Mouse (Mus musculus): ENCODE data around the gene Pnpla1. TPM values are rescaled to one million over a fixed set of nuclear protein-coding genes. Genes with fewer than 3 reads are reported as not detected.

The Pnpla1 gene
- total RNA-seq (2012; rRNA removed): not detected in 2 replicates
- total RNA-seq (2014; rRNA removed): not detected in 2 replicates
- polyA plus RNA-seq (2012; ENCODE audit: insufficient read length, low read depth): not detected in 2 replicates

DNA sequence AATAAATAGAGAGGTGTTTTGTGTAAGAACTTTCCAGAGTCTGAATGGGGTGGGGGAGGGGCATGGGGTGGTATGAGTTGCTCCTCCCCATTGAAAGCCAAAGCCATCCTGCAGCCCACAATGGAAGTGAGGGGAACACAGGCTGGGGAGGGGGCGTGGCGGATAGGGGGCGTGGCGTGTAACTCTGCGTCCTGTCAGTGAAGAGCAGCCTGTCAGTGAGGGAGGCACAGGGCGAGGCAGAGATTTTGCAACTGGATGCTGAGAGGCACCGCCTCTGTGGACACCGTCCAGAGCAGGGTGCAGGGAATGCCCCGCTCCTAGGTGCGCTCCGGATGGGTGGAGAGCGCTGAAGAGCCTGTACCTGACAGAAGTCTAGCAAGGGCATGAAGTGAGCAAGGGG, at the start of gene Pnpla1:
Pnpla1 (plus strand) TSS at position 207 of the 400 bp plus-strand sequence.
- dilution Hi-C loops (cut with MboI; ENCODE audit: extremely low pct_ligation_motif_present, extremely low pct_unique_long_range_greater_than_20kb, low sequenced_read_pairs): no loop called here
- Histone ChIP-seq H3K9me3 (replicated peaks; ENCODE audit: low read length) (peaks cover 12% of the 10 kb centered on the region), H3K27ac (ENCODE audit: insufficient read depth, low read depth) (no peak within 1 kb of the TSS), H3K4me3 (replicated peaks in 1 of 3; ENCODE audit: low read depth in 2 of 3, low read length in 2 of 3, poor library complexity in 1 of 3) (no peak within 1 kb of the TSS), H3K36me3 (replicated peaks in 1 of 2; ENCODE audit: control insufficient read depth in 1 of 2, insufficient read depth in 1 of 2, low read length in 1 of 2) (no peaks in the 10 kb centered on the region), H3K9ac (ENCODE audit: insufficient read depth, low read depth) (no peak within 1 kb of the TSS), H3K4me2 (ENCODE audit: insufficient read depth, low read depth, poor library complexity, severe bottlenecking) (no peak within 1 kb of the TSS), H3K79me2 (replicated peaks; ENCODE audit: control insufficient read depth, extremely low read depth, insufficient read depth, poor library complexity, severe bottlenecking) (no peaks in the 10 kb centered on the region), H3K4me1 (ENCODE audit: control insufficient read depth in 1 of 2, insufficient read depth in 2 of 2) (no peaks in the 10 kb centered on the region; a peak in 1 of 4 replicates), H3K27me3 (replicated peaks) (no peaks in the 10 kb centered on the region)
- TF ChIP-seq NELFE (IDR thresholded peaks at IDR 0.05; ENCODE audit: low read depth, low read length) (no peak), HCFC1 (IDR thresholded peaks at IDR 0.05; ENCODE audit: low read depth, low read length) (no peak), JUN (IDR thresholded peaks at IDR 0.05; ENCODE audit: insufficient read depth, low read depth, low read length) (no peak), ETS1 (conservative IDR thresholded peaks at IDR 0.05; ENCODE audit: low read depth, low read length) (no peak), POLR2A (IDR thresholded peaks at IDR 0.05; ENCODE audit: low read depth, low read length) (no peak), MEF2A (IDR thresholded peaks at IDR 0.05; ENCODE audit: borderline replicate concordance, low read depth, low read length) (no peak), SIN3A (IDR thresholded peaks at IDR 0.05; ENCODE audit: low read length) (no peak), PAX5 (IDR thresholded peaks at IDR 0.05; ENCODE audit: low read length) (no peak), ELF1 (IDR thresholded peaks at IDR 0.05; ENCODE audit: low read depth, low read length) (no peak), ZC3H11A (IDR thresholded peaks at IDR 0.05; ENCODE audit: low read depth, low read length) (no peak)
- DNase-seq (ENCODE audit: extremely low read depth): no peak
- in situ Hi-C loops (cut with MboI; ENCODE audit: low pct_ligation_motif_present, low pct_unique_long_range_greater_than_20kb, low sequenced_read_pairs): no loop called here

DNA sequence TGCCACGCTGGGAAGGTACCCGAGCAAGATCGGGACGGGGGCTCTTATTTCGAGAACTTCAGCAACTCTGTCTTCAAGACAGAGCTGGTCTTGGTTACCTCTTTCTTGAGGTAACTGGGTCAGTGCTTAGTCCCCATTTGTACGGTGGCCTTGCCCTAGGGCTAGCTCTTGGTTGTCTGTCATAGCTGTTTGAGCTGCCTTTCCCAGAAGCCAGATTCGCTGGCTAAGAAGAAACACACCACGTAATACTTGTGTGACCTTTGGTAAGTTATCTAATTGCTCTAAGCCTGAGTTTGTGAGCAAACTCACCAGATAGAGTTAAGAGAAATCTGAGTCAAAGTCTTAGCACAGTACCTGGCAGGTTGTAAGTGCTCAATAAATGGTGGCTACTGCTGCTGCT, 49.5 kb upstream of the Pnpla1 start:
- TF ChIP-seq USF1 (IDR thresholded peaks at IDR 0.05; ENCODE audit: low read depth, low read length) (no peak), UBTF (IDR thresholded peaks at IDR 0.05; ENCODE audit: low read depth, low read length) (no peak), NRF1 (IDR thresholded peaks at IDR 0.05; ENCODE audit: low read depth, low read length) (no peak)
- H3K27ac ChIP-seq (ENCODE audit: insufficient read depth, low read depth): no peak overlapping the region
- DNase-seq (ENCODE audit: extremely low read depth): no peak
- no peak overlapping the region for H3K4me3 ChIP-seq (replicated peaks in 1 of 3; ENCODE audit: low read depth in 2 of 3, low read length in 2 of 3, poor library complexity in 1 of 3)
- no peaks in the 10 kb centered on the region for H3K27me3 ChIP-seq (replicated peaks)
- no peaks in the 10 kb centered on the region for H3K9me3 ChIP-seq (replicated peaks; ENCODE audit: low read length)
- dilution Hi-C loops (cut with MboI; ENCODE audit: extremely low pct_ligation_motif_present, extremely low pct_unique_long_range_greater_than_20kb, low sequenced_read_pairs) (no loop called here), in situ Hi-C loops (cut with MboI; ENCODE audit: low pct_ligation_motif_present, low pct_unique_long_range_greater_than_20kb, low sequenced_read_pairs) (no loop called here)
- H3K79me2 ChIP-seq (replicated peaks; ENCODE audit: control insufficient read depth, extremely low read depth, insufficient read depth, poor library complexity, severe bottlenecking): no peaks in the 10 kb centered on the region
- no peak overlapping the region for H3K4me2 ChIP-seq (ENCODE audit: insufficient read depth, low read depth, poor library complexity, severe bottlenecking)
- H3K4me1 ChIP-seq (ENCODE audit: control insufficient read depth in 1 of 2, insufficient read depth in 2 of 2): peaks cover 0 to 3% of the 10 kb centered on the region in 2 experiments; a peak in 1 of 4 replicates
- no peak overlapping the region for H3K9ac ChIP-seq (ENCODE audit: insufficient read depth, low read depth)
- peaks cover 17 to 64% of the 10 kb centered on the region in 2 experiments for H3K36me3 ChIP-seq (replicated peaks in 1 of 2; ENCODE audit: control insufficient read depth in 1 of 2, insufficient read depth in 1 of 2, low read length in 1 of 2)

Measured in CH12.LX (cell line).